Mouse (Mus musculus) colon, adult 2 months (tissue): ENCODE data around the gene Plppr5. TPM values are rescaled to one million over a fixed set of nuclear protein-coding genes. Genes with fewer than 3 reads are reported as not detected.

ENCODE experiments used
- polyA plus RNA-seq: library from polyadenylated mRNA; depleted of rRNA; stranded (reverse); fragments of >200 nt; gene quantifications from 2 replicates; pipeline ENCODE4 v1.2.3, GENCODE M21; 2012; rRNA removed

The Plppr5 gene
- polyA plus RNA-seq = 0.41 and 0.42 TPM in 2 replicates

GRCm38 (mm10) chr3:117574529-117575252 lies at the start of gene Plppr5:
Gene Plppr5 (plus strand): TSS chr3:117574836.

Other genes with a start within 250 kb of the Plppr5 start
- gene Plppr4, start 214.0 kb upstream of the Plppr5 start, polyA plus RNA-seq = 0.03 and 0.29 TPM in 2 replicates